Mouse (Mus musculus) urinary bladder, postnatal 14 days (tissue): Measurements from ENCODE around the gene Cap2.
A peak's percentile ranks its signal among the peaks of the same experiment; 100 is the strongest.

Experiments used
- DNase-seq: peaks from one replicate; pipeline ENCODE4 v3.0.0; 2021; ENCODE audit warnings: low spot score

The Cap2 gene

DNA sequence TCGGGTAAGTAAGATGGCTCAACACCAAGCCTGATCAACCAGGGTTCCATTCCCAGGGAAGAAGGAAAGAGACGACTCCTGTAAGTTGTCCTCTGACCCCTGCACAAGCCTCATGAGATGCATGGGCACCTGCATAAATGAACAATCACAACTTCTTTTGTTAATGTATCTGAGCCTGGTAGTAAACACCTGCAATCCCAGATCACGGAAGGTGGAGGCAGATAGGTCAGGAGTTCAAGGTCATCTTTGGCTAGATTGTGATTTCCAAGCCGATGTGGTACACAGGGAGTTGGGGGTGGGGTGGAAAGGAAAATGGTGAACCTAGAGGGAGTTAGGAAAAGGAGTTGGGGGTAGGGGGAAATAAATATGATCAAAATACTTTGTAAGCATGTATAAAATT lies 131.1 kb downstream of the Cap2 start:
- DNase-seq: no peak

DNA sequence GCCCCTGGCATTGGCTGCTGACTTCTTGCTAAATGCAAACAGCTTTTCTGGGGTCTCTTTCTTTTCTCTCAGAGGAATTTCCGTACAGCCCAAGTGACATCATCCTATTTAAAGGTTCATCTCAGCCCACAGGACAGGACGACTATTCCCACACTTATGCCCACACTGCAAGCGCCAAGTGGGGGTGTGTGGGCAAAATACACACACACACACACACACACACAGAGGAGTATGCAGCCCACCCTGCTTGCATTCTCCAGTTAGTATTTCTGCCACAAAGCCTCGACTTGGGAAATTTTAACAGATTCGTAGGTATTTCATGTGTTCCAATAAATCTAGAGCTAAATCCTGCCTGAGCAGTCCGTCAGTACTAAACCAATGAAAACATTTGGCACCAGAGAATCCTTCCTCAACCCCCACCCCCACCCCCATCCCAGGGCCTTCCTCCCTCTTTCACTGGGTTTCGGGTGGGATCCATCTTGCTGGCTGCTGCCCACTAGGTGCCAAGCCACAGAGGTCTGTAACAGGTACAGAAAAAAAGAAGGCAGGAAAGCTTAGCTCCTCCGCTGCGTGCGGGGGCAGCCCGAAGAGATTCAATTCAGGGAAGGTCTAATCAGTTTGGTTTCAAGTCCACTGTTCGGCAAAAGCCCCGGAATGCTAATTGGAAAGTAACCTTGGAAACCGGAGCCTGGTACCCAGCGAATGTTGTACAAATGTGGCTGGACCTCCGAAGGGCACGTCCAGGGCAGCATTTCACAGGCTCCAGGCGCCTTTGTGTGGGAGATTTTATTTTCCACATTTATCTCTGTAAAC lies 131.9 kb downstream of the Cap2 start:
- no peak for DNase-seq

DNA sequence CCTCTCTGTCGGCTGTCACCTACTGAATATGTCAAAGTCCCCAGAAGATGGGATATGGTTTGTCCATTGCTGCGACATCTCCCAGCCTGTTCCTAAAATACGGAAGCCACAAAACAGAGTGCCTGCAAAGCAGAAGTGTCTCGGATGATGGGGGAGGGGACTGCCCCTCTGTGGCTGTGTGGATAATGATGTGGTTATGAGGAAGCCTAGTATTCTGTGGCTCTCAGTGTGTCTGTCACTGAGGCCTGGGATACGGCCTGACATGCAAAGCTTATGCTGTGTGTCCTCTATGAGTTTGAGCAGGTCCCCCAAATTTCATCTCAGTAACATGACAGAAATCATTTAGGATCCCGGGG lies 132.5 kb downstream of the Cap2 start:
- no peak for DNase-seq

DNA sequence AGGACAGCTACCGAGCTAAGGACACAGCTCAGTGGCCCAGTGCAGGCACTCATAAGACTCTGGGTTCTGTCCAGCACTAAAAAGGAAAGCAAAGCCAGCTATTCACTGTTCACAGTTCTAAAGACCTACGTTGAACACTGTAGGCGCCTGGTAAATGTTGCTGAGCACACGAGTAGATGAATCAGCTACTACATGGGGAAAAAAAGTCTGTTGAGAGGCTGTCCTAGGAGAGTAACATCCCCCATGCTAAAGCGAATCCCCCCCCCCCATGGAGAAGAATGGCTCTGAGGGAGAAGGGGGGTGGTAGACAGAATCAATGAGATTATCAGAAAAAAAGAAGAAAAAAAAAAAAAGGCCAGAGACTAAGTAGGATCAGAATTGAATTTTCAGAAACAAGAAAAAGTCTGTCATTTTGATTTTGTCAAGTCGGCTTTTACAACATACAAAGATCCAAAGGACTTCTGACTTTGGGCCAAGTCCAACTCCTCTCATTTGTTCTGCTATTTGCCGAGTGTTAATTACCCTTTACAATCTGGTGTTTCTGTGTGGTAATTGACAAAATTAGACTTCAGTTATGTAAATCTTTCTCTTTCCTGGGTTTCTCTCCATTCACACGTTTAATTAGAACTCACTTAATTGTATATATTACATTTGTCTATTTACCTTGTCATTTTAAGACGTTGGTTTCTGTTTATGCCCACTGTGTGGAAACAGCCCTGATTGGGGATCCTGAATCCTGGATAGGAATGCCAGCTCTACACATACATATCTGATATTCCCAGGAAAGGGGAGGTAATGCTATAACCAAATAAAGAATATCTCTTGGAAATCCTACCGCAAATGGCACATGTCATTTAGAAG lies 139.2 kb downstream of the Cap2 start:
- DNase-seq: no peak

DNA sequence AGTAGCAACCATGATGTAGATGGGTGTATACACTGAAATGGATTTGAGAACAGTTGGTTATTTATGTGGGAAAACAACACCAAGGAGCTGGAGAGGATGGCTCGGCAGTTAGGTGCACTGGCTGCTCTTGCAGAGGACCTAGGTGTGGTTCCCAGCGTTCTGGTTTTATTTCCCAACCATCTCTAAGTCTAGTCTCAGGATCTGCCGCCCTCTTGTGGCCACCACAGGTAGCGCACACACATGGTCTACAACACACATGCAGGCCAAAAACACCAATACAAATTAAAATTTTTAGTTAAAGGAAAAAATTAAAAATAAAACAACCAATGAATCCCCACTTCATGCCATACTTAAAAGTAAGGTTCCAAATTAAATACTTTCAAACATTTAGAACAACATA lies 140.7 kb downstream of the Cap2 start:
- DNase-seq: no peak

DNA sequence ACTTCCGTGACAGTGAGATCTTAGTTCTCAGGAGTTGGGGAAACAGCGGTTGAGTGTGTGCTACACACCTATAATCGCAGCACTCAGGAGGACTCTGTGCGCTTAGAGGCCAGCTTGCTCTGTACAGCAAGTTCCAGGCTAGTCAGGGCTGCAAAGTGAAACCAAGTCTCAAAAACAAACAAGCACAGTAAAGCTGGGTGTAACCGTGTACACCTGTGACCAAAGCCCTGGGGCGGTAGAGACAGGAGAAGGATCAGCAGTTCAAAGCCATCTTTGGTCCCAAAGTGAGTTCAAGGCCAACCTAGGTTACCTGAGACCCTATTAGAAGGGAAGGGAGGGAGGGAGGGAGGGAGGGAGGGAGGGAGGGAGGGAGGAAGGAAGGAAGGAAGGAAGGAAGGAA lies 142.5 kb downstream of the Cap2 start:
- DNase-seq: no peak

DNA sequence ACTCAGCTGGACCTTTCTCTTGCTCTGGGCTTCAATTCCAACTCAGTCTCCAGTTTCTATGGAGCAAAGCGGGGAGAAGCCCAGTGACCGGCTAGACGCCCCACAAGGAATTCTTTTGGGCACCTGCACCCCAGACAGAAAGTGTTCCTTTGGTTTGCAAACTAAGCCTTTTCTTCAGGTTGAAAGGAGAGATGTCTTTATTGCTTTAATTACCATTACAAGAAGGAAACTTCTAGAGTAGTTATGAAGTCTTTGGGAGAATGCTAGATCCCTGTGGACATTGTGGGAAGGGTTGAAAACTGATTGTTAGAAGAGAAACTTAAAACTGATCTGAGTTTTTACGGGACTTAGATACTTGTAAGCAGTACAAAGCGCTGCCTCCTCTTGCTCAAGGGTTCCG lies 143.8 kb downstream of the Cap2 start:
- DNase-seq: no peak

DNA sequence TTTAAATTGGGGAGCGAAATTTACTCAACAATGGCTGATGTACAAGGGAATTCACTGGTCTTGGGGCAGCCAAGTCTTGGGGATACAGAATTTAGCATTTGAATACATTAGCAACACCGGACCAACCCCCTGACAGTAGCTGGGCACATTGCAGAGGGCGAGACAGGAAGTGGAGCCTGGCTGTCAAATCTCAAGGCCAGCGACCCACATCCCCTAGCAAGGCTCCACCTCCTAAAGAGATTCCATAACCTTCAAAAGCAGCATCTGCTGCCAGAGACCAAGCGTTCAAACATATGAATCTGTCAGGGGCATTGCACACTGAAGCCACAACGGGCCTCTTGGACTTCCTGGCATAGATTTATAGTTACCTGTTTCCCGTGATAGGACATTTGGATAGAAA lies 150.2 kb downstream of the Cap2 start:
- no peak for DNase-seq

DNA sequence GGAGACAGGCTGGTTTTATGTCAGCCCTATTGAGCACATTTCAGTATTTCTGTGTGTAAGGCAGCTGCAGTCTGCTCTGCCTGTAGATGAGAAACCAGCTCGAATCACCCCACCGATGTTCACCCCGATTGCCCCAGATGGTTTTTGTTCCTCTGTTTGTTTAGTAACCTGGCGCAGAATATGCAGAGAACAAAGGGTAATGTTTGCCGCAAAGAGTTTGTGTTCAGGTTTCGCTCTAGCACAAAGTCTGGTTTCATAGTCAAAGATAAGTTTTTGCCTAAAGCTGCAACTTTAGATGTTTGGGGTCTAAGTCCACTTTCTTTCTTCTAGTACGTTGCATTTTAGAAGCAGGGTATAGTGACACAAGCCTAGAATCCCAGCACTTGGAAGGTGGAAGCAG lies 151.0 kb downstream of the Cap2 start:
- no peak for DNase-seq

DNA sequence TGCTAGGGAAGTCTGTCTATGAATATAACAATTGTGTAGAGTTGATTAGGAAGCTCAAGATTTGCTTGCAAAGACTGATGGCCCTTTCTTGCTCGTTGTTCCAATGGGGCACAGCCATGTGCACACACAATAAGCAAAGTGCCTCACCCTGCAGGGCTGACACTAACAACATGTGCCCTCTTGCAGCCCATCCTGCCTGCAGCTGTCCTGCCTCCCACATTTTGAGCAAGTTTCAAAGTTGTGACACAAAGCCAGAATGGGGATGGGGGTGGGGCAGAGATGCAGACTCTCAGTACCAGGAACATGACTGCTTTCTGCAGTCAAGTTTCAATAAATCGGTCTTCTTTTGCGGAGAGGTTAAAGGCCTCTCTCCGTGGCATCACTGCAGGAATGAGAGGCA lies 152.0 kb downstream of the Cap2 start:
- DNase-seq: no peak

DNA sequence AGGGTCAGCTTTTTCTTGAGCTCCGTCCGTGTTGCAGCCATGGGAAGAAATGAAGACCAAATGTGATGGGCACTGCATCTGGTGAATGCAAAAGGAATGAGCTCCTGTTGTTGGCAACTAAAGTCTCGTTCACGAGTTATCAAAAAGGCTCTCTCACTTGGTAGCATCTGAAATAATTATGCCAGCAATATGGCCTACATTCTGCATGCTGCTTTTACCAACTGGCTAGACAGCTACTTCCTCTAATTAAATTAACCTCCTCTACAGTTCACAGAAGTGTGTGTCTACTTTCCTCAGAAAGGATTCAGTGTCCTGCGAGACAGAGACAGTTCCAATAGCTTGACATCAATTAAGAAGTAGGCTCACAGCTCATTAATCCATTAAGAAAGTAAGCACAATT lies 152.9 kb downstream of the Cap2 start:
- no peak for DNase-seq

DNA sequence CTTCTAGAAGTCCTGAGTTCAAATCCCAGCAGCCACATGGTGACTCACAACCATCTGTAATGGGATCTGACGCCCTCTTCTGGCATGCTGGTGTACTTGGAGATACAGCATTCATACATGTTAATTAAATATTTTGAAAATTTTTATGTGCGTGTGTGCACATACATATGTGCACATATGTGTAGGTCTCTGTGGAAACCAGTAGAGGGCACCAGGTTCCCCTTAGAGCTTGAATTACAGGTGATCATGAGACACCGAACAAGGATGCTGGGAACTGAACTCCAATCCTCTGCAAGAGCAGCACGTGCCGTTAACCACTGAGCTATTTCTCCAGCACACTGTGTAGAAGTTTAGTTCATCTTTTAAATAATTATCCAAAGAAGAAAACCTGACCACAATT lies 157.6 kb downstream of the Cap2 start:
- DNase-seq: no peak

DNA sequence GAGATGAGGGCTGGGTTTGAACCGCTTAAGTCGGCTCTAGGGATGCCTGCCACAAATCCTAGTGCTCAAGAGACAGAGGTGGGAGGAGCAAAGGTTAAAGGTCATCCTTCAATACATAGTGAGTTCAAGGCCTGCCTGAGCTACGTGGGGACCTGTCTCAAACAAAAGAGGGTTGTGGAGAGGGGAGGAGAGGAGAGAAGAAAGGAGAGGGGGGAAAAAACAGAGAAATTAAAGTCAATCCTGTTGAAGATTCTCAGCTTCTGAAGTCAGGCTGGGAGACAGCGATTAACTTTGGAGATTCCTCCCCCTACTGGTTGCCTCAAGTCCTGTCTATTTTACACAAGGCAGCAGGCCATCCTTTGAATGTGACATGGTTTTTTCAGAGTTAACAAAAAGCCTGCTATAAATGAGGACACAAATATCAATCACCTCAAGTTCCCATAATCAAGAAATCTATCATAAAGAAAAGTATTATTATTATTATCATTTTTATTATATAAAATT lies 161.9 kb downstream of the Cap2 start:
- no peak for DNase-seq

DNA sequence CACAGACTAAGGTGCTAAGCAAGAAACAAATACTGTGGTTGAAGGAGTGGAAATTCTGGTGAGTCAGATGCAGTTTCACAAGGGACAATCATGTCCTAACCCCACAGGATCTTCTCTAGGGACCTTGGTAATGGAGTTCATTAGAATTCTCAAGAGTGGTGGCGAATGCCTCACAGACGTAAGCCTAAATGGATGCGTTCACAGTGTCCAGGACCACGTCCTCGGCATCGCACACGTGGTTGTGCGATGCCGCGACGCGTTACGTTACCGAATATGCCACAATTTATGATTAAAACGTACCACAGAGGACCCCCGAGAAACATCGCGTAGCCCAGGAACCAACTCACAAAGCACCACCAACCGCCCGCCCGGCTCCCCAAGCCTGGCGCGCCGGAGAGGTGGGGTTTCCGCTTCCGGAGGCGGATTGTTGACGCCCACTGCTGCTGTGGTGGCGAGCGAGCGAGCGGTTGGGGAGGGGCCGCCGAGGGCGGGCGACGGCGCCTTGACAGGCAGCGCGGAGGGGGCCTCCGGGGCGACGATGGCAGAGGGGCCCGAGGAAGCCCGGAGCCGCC lies 167.5 kb downstream of the Cap2 start, which contains the start of gene Fam8a1:
TSS of gene Fam8a1 (plus strand) at position 475 of the 572 bp plus-strand sequence.
- DNase-seq: peak; percentile 89

DNA sequence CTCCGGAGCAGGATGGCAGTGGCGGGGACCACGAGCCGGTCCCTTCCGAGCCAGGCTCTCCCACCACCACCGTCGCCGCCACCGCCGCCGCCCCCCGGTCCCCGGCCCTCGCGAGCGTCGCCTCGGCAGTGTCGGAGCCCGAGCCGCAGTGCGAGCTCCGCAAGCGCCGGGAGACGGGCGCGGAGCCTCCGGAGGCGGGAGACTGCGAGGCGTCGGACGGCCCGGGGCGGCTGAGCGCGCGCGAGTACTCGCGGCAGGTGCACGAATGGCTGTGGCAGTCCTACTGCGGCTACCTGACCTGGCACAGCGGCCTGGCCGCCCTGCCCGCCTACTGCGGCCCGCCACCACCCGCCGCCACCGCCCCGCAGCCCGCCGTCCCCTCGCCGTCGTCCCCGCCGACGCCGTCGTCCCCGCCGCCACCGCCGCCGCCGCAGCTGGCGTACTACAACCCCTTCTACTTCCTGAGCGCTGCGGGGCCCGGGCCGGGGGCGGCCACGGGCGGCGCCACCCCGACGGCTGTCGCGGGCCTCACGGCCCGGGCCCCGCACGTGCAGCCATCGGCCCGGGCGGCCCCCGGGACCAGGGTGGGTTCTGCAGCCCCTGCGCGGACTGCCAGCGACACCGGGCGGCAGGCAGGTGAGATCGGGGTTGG lies 168.1 kb downstream of the Cap2 start:
- peak; percentile 22 for DNase-seq

DNA sequence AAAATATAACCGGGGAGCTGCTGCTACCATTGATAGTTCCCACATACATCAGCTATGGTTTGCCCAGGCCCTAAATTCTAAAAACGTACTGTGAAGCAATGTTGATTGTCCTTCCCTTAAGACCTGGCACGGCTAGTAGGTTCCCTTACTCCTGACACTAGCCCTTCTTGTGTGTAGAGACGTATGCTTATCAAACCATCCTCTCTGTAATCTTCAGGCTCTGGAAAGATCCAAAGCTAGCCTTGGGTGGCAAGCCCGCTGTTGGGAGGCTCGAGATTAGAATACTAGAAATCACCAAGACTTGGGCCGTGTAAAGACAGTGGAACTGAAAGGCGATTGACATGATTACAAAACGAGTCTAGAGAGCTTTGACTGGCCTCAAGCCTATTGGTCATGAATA lies 168.9 kb downstream of the Cap2 start:
- no peak for DNase-seq

DNA sequence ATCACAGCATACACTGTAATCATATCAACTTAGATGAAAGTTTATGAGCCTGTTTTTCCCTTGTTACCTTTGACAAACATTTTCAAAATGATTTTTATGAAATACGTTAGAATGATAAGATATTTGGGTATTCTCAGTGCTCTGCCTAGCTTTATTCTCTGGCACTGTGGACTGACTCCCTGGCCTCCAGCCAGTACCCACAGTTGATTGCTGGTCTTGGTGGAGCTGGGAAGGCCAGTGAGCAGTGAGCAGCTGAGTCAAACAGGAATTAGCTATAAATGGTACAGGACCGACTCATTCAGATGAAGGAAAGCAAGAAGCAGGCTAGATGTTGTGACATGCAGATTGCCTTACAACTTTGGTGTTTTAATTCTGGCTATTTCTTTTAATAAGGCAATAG lies 173.0 kb downstream of the Cap2 start:
- no peak for DNase-seq

DNA sequence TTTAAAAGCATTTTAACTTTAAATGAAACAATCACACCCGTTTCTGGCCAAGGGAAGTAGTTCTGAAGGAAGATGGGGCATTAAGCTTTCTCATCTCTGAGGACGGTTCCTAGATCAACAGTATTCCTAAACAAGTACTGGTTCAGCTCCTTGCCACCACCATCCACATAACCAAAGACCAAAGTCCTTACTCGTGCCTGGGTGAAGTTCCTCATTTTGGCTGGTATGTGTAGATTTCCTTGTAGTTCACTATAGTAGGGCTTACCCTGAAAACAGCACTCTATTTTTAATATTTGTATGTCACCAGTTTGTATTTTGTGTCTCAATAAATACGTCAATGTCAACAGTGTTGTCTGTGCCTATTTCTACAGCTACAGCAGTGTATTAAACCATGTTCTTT lies 176.1 kb downstream of the Cap2 start:
- no peak for DNase-seq

DNA sequence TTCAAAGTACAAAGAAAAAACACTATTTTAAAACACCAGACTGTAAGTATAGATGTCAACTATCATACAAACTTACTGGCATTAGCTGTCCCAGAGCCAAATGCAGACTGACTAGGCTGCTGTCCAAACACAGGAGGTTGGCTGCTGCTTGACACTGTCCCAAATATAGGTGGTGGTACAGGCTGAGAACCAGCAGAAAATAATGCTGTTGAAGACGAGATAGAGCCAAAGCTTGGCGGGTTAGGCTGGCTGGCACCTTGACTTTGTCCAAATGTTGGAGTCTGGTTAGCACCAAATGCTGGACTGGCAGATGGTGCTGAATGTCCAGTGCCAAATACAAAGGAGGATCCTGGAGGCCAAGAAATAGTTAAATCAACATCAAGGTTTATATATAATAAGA lies 181.3 kb downstream of the Cap2 start:
- DNase-seq: no peak

DNA sequence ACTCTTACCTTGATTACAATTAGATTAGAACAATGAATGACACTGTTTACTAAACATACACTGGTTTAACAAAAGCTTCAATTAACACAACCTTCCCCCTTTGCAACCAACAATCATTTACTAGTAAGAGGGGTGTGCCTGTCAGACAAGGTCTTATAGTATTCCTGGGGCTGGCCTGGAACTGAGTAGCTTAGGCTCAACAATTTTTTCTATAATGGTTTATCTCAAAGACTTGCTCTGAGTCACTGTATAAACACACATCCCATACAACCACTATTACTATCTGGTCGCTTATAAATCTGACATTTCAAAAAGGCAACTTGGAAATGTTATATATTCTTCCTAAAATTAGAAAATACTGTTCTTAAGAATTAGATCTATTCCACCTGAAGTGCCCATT lies 181.7 kb downstream of the Cap2 start:
- DNase-seq: no peak

DNA sequence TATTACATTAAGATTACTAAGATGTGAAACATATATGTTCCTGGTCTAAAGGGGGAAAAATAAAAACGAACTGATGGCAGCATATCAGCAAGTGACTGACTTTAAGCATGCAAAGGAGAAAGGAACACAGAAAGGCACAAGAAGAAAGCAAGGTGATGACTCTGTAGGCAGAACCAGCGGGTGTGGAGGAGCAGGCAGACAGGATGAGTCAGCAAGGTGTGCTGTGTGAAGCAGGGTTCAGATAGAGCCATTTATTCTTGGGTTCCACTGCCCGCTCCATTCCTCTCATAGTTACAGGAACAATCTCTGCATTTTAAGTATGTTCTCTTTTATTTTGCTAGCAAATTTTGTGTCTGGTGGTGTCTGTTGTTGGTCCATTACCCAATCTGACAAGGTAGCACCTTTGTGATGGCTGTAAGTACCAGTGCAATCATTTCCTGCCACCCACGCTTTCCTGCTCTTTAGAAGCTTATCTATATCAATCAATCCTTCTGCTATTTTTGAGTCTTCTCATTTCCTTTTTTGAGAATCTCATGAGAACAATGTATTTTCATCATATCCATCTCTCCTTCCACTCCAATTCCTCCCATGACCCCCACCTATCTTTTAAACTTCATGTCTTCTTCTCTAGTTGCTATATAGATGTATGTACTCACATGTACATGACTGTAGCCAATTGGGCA lies 189.1 kb downstream of the Cap2 start:
- no peak for DNase-seq
